Mouse (Mus musculus): ENCODE results near the gene Cep97. TPM values are rescaled to one million over a fixed set of nuclear protein-coding genes. Genes with fewer than 3 reads are reported as not detected.
"Not testable (repeated sequence)": the region's sequence is repeated elsewhere in the genome, so short reads cannot be mapped to it uniquely, and the experiment has no call there.

Cep97 gene
- polyA plus RNA-seq, 1 experiment = 20.6 TPM

DNA sequence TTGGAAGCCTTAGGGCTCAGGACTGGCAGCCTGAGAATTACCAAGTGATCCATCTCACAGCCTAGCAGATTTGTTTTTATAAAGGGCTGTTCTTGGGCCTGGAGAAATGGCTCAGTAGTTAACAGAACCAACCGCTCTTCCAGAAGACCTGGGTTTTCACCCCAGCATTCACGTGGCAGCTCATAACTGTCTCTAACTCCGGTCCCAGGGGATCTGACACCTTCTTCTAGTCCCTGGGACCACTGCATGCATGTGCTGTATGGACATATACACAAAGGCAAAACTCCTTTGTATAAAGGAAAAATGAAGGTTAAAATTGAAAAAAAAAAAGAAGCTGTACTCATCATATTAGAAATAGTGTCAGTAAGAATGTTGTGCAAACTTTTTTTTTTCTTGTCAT lies 15.8 kb upstream of the Cep97 start:
- no peak for TF ChIP-seq CTCF (IDR thresholded peaks at IDR 0.05; ENCODE audit: low read depth, low read length)
- Histone ChIP-seq H3K4me1 (ENCODE audit: control insufficient read depth, insufficient read depth, low read length) (no peaks in the 10 kb centered on the region), H3K4me3 (ENCODE audit: low read depth, low read length) (no peak overlapping the region), H3K9me3 (replicated peaks; ENCODE audit: control insufficient read depth, insufficient read depth, low read length, poor library complexity, severe bottlenecking) (peaks cover 10% of the 10 kb centered on the region; the same call in 1 of the 2 replicates), H3K9ac (ENCODE audit: low read depth, poor library complexity, severe bottlenecking) (no peak overlapping the region), H3K27ac (ENCODE audit: insufficient read depth, low read length) (no peak overlapping the region), H3K36me3 (ENCODE audit: control insufficient read depth, insufficient read depth, low read length, poor library complexity, severe bottlenecking) (no peaks in the 10 kb centered on the region), H3K27me3 (ENCODE audit: control insufficient read depth, insufficient read depth, low read length, poor library complexity, severe bottlenecking) (no peaks in the 10 kb centered on the region)

- TF ChIP-seq EP300 (IDR thresholded peaks at IDR 0.05; ENCODE audit: insufficient read depth, low read depth, low read length) = no peak
- TF ChIP-seq CTCF (IDR thresholded peaks at IDR 0.05; ENCODE audit: low read depth, low read length) = no peak
- no peak for TF ChIP-seq POLR2A (IDR thresholded peaks at IDR 0.05; ENCODE audit: insufficient read depth, low read length)
- H3K9me3 ChIP-seq (replicated peaks; ENCODE audit: control insufficient read depth, insufficient read depth, low read length, poor library complexity, severe bottlenecking) = 0 out of 2 replicates have a peak, but pooled peaks cover 5% of the 10 kb centered on the region
- no peaks in the 10 kb centered on the region for H3K36me3 ChIP-seq (ENCODE audit: control insufficient read depth, insufficient read depth, low read length, poor library complexity, severe bottlenecking)
- H3K4me3 ChIP-seq (ENCODE audit: low read depth, low read length) = no peak overlapping the region
- no peak overlapping the region for H3K27ac ChIP-seq (ENCODE audit: insufficient read depth, low read length)
- H3K27me3 ChIP-seq (ENCODE audit: control insufficient read depth, insufficient read depth, low read length, poor library complexity, severe bottlenecking) = no peaks in the 10 kb centered on the region
- no peak overlapping the region for H3K9ac ChIP-seq (ENCODE audit: low read depth, poor library complexity, severe bottlenecking)
- no peaks in the 10 kb centered on the region for H3K4me1 ChIP-seq (ENCODE audit: control insufficient read depth, insufficient read depth, low read length)
Observed at GRCm38 (mm10) chr16:55948963-55949362, 14.3 kb upstream of the Cep97 start.

DNA sequence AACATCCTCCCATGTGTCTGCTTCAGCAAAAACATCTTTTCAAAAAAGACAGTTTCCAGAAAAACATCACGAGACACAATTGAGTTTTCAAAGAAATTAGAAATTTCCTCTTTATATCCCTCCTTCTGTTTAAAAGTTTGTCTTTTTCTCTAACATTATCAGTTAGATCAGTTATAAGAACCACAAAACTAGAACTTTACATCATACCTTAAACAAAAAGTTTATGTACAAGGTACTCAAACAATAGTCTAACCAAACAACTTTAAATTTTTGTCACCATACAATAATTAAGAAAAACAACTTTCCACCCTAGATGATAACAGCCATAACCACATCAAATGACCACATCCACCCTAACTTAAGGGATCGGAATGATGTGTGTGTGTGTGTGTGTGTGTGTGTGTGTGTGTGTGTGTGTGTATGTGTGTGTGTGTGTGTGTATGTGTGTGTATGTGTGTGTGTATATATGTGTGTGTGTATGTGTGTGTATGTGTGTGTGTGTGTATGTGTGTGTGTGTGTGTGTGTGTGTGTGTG lies 13.3 kb upstream of the Cep97 start:
- not testable (repeated sequence) for H3K9me3 ChIP-seq (replicated peaks; ENCODE audit: control insufficient read depth, insufficient read depth, low read length, poor library complexity, severe bottlenecking); H3K27me3 ChIP-seq (ENCODE audit: control insufficient read depth, insufficient read depth, low read length, poor library complexity, severe bottlenecking); H3K9ac ChIP-seq (ENCODE audit: low read depth, poor library complexity, severe bottlenecking); H3K36me3 ChIP-seq (ENCODE audit: control insufficient read depth, insufficient read depth, low read length, poor library complexity, severe bottlenecking); H3K4me3 ChIP-seq (ENCODE audit: low read depth, low read length); H3K4me1 ChIP-seq (ENCODE audit: control insufficient read depth, insufficient read depth, low read length); H3K27ac ChIP-seq (ENCODE audit: insufficient read depth, low read length)

- H3K9ac ChIP-seq (ENCODE audit: low read depth, poor library complexity, severe bottlenecking) = no peak overlapping the region
- H3K27ac ChIP-seq (ENCODE audit: insufficient read depth, low read length) = no peak overlapping the region
- H3K27me3 ChIP-seq (ENCODE audit: control insufficient read depth, insufficient read depth, low read length, poor library complexity, severe bottlenecking) = no peaks in the 10 kb centered on the region; the same call in 1 of the 2 replicates
- no peaks in the 10 kb centered on the region for H3K36me3 ChIP-seq (ENCODE audit: control insufficient read depth, insufficient read depth, low read length, poor library complexity, severe bottlenecking)
- no peak overlapping the region for H3K4me3 ChIP-seq (ENCODE audit: low read depth, low read length)
- no peaks in the 10 kb centered on the region for H3K4me1 ChIP-seq (ENCODE audit: control insufficient read depth, insufficient read depth, low read length)
- 0 out of 2 replicates have a peak, but pooled peaks cover 5% of the 10 kb centered on the region for H3K9me3 ChIP-seq (replicated peaks; ENCODE audit: control insufficient read depth, insufficient read depth, low read length, poor library complexity, severe bottlenecking)
- TF ChIP-seq POLR2A (IDR thresholded peaks at IDR 0.05; ENCODE audit: insufficient read depth, low read length) (no peak), EP300 (IDR thresholded peaks at IDR 0.05; ENCODE audit: insufficient read depth, low read depth, low read length) (no peak), CTCF (IDR thresholded peaks at IDR 0.05; ENCODE audit: low read depth, low read length) (no peak)
Observed at GRCm38 (mm10) chr16:55947266-55947665, 12.6 kb upstream of the Cep97 start.

- Histone ChIP-seq H3K36me3 (ENCODE audit: control insufficient read depth, insufficient read depth, low read length, poor library complexity, severe bottlenecking) (no peaks in the 10 kb centered on the region), H3K27me3 (ENCODE audit: control insufficient read depth, insufficient read depth, low read length, poor library complexity, severe bottlenecking) (no peaks in the 10 kb centered on the region; the same call in 1 of the 2 replicates), H3K4me3 (ENCODE audit: low read depth, low read length) (no peak overlapping the region), H3K4me1 (ENCODE audit: control insufficient read depth, insufficient read depth, low read length) (no peaks in the 10 kb centered on the region), H3K9ac (ENCODE audit: low read depth, poor library complexity, severe bottlenecking) (no peak overlapping the region), H3K9me3 (replicated peaks; ENCODE audit: control insufficient read depth, insufficient read depth, low read length, poor library complexity, severe bottlenecking) (no peaks in the 10 kb centered on the region), H3K27ac (ENCODE audit: insufficient read depth, low read length) (no peak overlapping the region)
- TF ChIP-seq CTCF (IDR thresholded peaks at IDR 0.05; ENCODE audit: low read depth, low read length) (no peak), EP300 (IDR thresholded peaks at IDR 0.05; ENCODE audit: insufficient read depth, low read depth, low read length) (no peak), POLR2A (IDR thresholded peaks at IDR 0.05; ENCODE audit: insufficient read depth, low read length) (no peak)
Observed at GRCm38 (mm10) chr16:55940781-55941180, 6.1 kb upstream of the Cep97 start.

GRCm38 (mm10) chr16:55939703-55940102 lies 5.0 kb upstream of the Cep97 start:
- Histone ChIP-seq H3K9me3 (replicated peaks; ENCODE audit: control insufficient read depth, insufficient read depth, low read length, poor library complexity, severe bottlenecking) (no peaks in the 10 kb centered on the region), H3K27me3 (ENCODE audit: control insufficient read depth, insufficient read depth, low read length, poor library complexity, severe bottlenecking) (no peaks in the 10 kb centered on the region; the same call in 1 of the 2 replicates), H3K4me1 (ENCODE audit: control insufficient read depth, insufficient read depth, low read length) (no peaks in the 10 kb centered on the region), H3K27ac (ENCODE audit: insufficient read depth, low read length) (no peak overlapping the region), H3K4me3 (ENCODE audit: low read depth, low read length) (no peak overlapping the region), H3K36me3 (ENCODE audit: control insufficient read depth, insufficient read depth, low read length, poor library complexity, severe bottlenecking) (no peaks in the 10 kb centered on the region), H3K9ac (ENCODE audit: low read depth, poor library complexity, severe bottlenecking) (no peak overlapping the region)
- TF ChIP-seq POLR2A (IDR thresholded peaks at IDR 0.05; ENCODE audit: insufficient read depth, low read length) (no peak), CTCF (IDR thresholded peaks at IDR 0.05; ENCODE audit: low read depth, low read length) (no peak), EP300 (IDR thresholded peaks at IDR 0.05; ENCODE audit: insufficient read depth, low read depth, low read length) (no peak)

All from ES-Bruce4 (cell line).